Mouse (Mus musculus) spleen, adult 2 months (tissue): ENCODE data around the gene Stk17b.

Experiments
- CTCF ChIP-seq: fragments of 200-500 bp; IDR thresholded peaks from 2 replicates; pipeline ENCODE4 v1.5.1; 2011; ENCODE audit warnings: mild to moderate bottlenecking, inconsistent platforms; ENCODE audit not compliant: insufficient read depth, insufficient read length, insufficient replicate concordance; ENCODE audit errors: extremely low read depth
- POLR2A ChIP-seq: fragments of 200-500 bp; IDR thresholded peaks from 2 replicates; pipeline ENCODE4 v1.6.1; 2011; ENCODE audit warnings: low read depth, low read length, inconsistent platforms

DNA sequence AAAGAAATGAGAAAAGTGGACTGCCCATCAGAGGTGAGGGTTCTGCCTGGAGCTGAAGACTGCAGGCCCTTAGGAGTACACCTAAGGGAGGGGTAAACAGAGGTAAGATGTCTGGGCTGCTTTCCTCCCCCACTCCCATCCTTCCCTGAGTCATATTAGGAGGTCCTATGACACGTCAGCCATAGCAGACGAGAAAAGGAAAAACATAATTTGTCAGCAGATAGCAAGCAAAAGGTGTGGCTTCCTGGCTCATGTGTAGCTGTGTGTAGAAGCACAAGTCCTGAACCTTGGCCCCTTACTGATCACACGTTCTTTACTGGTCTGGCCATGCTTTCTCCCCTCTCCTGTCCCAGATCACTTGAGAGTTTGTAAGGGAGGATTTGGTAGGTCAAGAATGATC lies 12.8 kb upstream of the Stk17b start:
- TF ChIP-seq CTCF: no peak
- no peak for TF ChIP-seq POLR2A
